Mouse (Mus musculus) forebrain, embryonic 10.5 days (tissue): ENCODE results near the gene Clpb. TPM values are rescaled to one million over a fixed set of nuclear protein-coding genes. Genes with fewer than 3 reads are reported as not detected.

Experiments
- DNase-seq: peaks from one replicate; pipeline ENCODE4 v3.0.0-alpha.2; 2017; ENCODE audit warnings: low spot score; ENCODE audit errors: extremely low spot score
- H3K27ac ChIP-seq: fragments of 300-500 bp; sonication (generic); 2 replicates; pipeline ENCODE4 v1.5.1; 2016; ENCODE audit warnings: mild to moderate bottlenecking
- H3K27me3 ChIP-seq: fragments of 300-500 bp; sonication (generic); 2 replicates; pipeline ENCODE4 v1.6.1; 2016; ENCODE audit warnings: mild to moderate bottlenecking; ENCODE audit not compliant: poor library complexity, severe bottlenecking
- H3K36me3 ChIP-seq: fragments of 300-500 bp; sonication (generic); replicated peaks from 2 replicates; pipeline ENCODE4 v1.6.1; 2016; ENCODE audit warnings: mild to moderate bottlenecking, moderate library complexity
- H3K4me1 ChIP-seq: fragments of 300-500 bp; sonication (generic); 2 replicates; pipeline ENCODE4 v1.6.1; 2016
- H3K4me3 ChIP-seq: fragments of 300-500 bp; sonication (generic); 2 replicates; pipeline ENCODE4 v1.5.1; 2016; ENCODE audit warnings: mild to moderate bottlenecking, moderate library complexity
- H3K9me3 ChIP-seq: fragments of 300-500 bp; sonication (generic); 2 replicates; pipeline ENCODE4 v1.6.1; 2016; ENCODE audit warnings: mild to moderate bottlenecking, moderate library complexity
- WGBS: fragments of 180-500 bp; shearing (Covaris S2); methylation state at CpG from one replicate; pipeline ENCODE4 v1.1.7; 2016; 5-methylcytosine and 5-hydroxymethylcytosine counted together
- polyA plus RNA-seq: library from polyadenylated mRNA; unstranded; fragments of >200 nt; fragmentation: Nextera tagmentation; extraction: Ambion mirVana; gene quantifications from 2 replicates; pipeline ENCODE4 v1.2.1, GENCODE M21; 2016

Clpb gene
- polyA plus RNA-seq, 1 experiment from 2014 or later, result 52.3 TPM

DNA sequence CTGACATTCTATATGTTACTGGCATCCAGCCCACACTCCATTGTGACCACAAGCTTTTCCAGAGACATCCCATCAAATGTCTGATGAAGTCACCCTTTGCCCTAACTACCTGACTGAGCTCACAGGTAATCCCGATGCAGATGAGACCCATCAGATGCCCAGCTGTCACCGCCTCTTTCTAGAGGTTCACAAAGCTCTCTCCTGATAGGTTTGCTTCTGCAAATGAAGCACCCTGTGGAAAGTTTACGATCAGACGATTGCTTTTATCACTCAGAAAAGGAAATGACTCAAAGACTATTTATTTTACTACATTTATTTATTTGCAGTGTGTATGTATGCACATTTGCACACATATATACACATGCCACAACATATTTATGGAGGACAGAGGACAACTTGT lies 80.1 kb downstream of the Clpb start:
- no peaks in the 10 kb centered on the region for H3K9me3 ChIP-seq
- no peak overlapping the region for H3K4me3 ChIP-seq
- H3K36me3 ChIP-seq, result 0 out of 2 replicates have a peak, but pooled peaks cover 2% of the 10 kb centered on the region
- WGBS, result 95% methylated on average over 4 of the region's 4 CpGs
- no peak for DNase-seq
- H3K27ac ChIP-seq, result no peak overlapping the region
- peaks cover 20% of the 10 kb centered on the region for H3K4me1 ChIP-seq
- no peaks in the 10 kb centered on the region for H3K27me3 ChIP-seq

DNA sequence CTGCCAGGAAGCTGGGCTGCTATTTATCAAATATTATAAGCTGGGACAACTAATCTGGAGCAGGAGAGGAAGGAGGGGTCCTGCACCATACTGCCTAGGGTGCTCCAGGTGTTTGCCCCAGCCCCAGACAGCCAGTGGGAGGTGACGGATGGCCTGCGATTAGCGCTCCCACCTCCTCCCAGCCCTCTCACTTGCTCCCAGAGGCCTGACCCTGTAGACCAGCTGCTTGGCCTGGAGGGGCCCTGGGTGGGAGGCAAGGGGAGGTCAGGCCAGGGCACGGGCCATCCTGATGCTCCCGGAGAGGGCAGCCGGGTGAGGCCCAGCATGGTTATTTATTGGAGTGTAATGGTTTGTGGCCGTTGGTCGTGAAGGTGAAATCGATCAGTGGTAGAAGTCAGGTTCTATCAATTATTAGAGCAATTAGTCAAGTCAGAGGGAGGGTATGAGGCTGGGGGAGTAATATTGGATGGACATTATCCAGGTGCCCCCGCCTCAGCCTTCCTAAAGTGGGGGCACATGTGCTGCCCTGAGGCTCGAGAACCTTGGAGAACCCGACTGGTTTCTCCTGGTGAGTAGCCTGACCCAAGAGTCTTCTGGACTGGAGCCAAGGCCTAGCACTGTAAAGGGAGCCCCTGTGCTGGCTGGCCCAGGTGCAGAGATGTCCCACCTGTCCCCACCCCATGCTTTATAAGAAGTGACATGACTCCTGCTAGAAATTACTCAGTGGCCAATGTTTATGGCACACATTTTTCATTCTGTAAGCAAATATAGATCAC lies 83.3 kb downstream of the Clpb start:
- H3K4me1 ChIP-seq, result peaks cover 6% of the 10 kb centered on the region
- DNase-seq, result no peak
- no peak overlapping the region for H3K4me3 ChIP-seq
- H3K36me3 ChIP-seq, result 0 out of 2 replicates have a peak, but pooled peaks cover 2% of the 10 kb centered on the region
- H3K27ac ChIP-seq, result 0 out of 2 replicates have a peak overlapping the region, but pooled peaks have one; percentile 33
- H3K27me3 ChIP-seq, result no peaks in the 10 kb centered on the region
- 82% methylated on average over 12 of the region's 12 CpGs for WGBS
- H3K9me3 ChIP-seq, result no peaks in the 10 kb centered on the region

DNA sequence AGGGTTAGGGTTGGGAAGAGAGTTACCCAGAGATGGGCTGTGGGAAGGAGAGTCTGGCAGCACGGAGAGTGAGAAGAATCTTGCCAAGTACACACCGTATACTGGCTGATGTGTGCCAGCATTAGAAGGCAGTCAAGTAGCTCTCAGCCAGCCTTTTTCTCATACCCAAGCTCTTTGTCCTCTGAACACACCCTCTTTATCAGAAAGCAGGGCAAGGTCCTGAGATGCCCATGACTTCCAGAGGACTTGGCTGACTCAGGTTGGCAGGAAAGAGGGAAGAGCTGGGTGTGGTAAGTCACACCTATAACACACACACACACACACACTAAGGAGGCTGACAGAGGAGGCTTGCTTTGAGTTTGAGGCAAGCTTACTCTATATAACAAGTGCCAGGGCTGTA lies 86.8 kb downstream of the Clpb start:
- Histone ChIP-seq H3K4me1 (peaks cover 6% of the 10 kb centered on the region), H3K36me3 (peaks cover 15% of the 10 kb centered on the region; the same call in 1 of the 2 replicates), H3K27me3 (no peaks in the 10 kb centered on the region), H3K4me3 (no peak overlapping the region), H3K27ac (no peak overlapping the region), H3K9me3 (no peaks in the 10 kb centered on the region)
- DNase-seq, result no peak
- 84% methylated on average over 2 of the region's 2 CpGs for WGBS

DNA sequence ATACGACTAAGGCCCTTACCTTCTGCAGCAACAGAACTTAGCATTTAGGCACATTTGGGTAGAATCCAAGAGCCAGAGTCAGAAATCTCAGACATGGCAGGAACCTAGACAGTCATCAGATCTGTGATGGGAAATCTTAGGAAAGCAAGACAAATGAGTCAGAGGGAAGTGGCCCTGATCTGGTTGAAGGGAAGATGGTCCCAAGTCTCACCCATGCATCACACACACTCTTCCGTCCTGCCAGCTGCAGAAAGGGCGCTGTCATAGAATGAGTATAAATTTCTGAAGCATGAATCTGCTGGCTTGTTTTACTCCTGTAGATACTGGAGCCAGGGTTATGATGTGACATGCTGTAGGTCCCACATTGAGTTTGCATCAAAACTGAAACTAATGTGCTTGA lies 88.9 kb downstream of the Clpb start:
- no peaks in the 10 kb centered on the region for H3K4me1 ChIP-seq
- no peak for DNase-seq
- WGBS, result 92% methylated on average over 3 of the region's 3 CpGs
- no peaks in the 10 kb centered on the region for H3K27me3 ChIP-seq
- H3K9me3 ChIP-seq, result no peaks in the 10 kb centered on the region
- H3K27ac ChIP-seq, result no peak overlapping the region
- peaks cover 13% of the 10 kb centered on the region; the same call in 1 of the 2 replicates for H3K36me3 ChIP-seq
- no peak overlapping the region for H3K4me3 ChIP-seq

DNA sequence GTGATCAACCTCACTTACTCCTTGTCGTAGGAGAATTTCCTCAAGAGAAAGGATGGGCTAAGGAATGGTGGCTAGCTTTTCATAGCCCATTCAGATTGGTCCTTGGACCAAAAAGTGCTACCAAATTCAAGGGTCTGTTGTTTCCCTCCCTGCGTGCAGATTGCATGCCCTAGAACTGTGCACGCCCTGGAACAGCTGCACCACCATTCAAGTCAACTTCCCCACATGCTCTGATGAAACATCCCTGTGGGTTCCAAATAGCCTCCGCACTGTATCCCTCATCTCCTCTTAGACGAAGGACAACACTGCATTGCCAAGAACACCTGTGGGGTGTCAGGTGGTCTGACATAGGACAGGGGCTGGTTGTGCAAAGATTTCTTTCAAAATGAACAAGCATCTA lies 90.1 kb downstream of the Clpb start:
- peaks cover 13% of the 10 kb centered on the region; the same call in 1 of the 2 replicates for H3K36me3 ChIP-seq
- no peak overlapping the region for H3K27ac ChIP-seq
- 96% methylated on average over 5 of the region's 5 CpGs for WGBS

DNA sequence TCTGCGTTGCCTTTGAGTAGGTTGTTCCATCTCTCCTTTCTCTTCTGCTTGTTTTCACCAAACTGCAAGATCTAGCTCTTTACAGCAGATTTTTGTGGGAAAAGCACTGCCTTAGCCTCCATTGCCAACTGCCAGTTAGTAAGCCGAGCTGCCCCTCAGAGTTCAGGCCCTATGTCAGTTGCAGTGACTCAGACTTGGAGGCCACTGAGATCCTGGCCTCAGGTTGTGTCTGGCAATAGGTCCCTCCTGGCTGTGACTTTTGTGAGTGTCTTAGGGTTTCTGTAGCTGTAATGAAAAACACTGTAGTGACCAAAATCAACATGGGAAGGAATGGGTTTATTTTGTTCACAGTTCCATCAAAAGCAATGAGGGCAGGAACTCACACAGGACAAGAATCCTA lies 91.0 kb downstream of the Clpb start:
- H3K4me3 ChIP-seq, result no peak overlapping the region
- DNase-seq, result no peak
- H3K27me3 ChIP-seq, result no peaks in the 10 kb centered on the region
- H3K27ac ChIP-seq, result no peak overlapping the region
- H3K36me3 ChIP-seq, result peaks cover 14% of the 10 kb centered on the region; the same call in 1 of the 2 replicates
- no peaks in the 10 kb centered on the region for H3K9me3 ChIP-seq
- no peaks in the 10 kb centered on the region for H3K4me1 ChIP-seq
- WGBS, result 90% methylated on average over 2 of the region's 2 CpGs

More for the DNA sequence above, 90.1 kb downstream of the Clpb start:
- H3K9me3 ChIP-seq, result no peaks in the 10 kb centered on the region
- no peaks in the 10 kb centered on the region for H3K27me3 ChIP-seq
- no peak for DNase-seq
- H3K4me1 ChIP-seq, result no peaks in the 10 kb centered on the region
- H3K4me3 ChIP-seq, result no peak overlapping the region

DNA sequence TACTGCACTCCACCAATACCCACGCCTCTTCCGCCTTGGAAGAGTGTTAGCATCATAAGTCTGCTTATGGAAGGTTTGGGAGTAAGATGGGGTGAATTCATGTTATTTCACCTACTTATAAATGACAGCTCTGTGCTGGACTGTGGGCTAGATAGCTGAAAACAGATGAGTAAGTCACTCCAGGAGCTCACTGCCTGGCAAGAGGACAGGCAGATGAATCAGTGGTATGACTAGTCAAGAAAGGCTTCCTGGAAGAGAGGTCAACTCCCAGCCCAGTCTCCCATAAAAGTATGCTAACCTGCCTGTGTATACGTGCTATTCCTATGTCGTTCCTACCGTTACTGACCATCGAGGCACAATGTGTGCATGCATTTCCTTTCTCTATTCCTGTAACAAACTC lies 91.9 kb downstream of the Clpb start:
- DNase-seq, result no peak
- 98% methylated on average over 6 of the region's 6 CpGs for WGBS
- Histone ChIP-seq H3K4me3 (no peak overlapping the region), H3K27me3 (no peaks in the 10 kb centered on the region), H3K9me3 (no peaks in the 10 kb centered on the region), H3K36me3 (peaks cover 16% of the 10 kb centered on the region; the same call in 1 of the 2 replicates), H3K27ac (no peak overlapping the region), H3K4me1 (no peaks in the 10 kb centered on the region)

GRCm38 (mm10) chr7:101761899-101762780 lies 98.7 kb downstream of the Clpb start:
- WGBS, result 95% methylated on average over 11 of the region's 11 CpGs
- DNase-seq, result no peak
- Histone ChIP-seq H3K4me1 (no peaks in the 10 kb centered on the region), H3K27ac (no peak overlapping the region), H3K4me3 (no peak overlapping the region), H3K36me3 (peaks cover 23% of the 10 kb centered on the region), H3K9me3 (no peaks in the 10 kb centered on the region), H3K27me3 (no peaks in the 10 kb centered on the region)

GRCm38 (mm10) chr7:101767335-101767907 lies 104.0 kb downstream of the Clpb start:
- DNase-seq, result no peak
- Histone ChIP-seq H3K27ac (no peak overlapping the region), H3K4me3 (no peak overlapping the region), H3K36me3 (peaks cover 26% of the 10 kb centered on the region), H3K4me1 (peaks cover 27% of the 10 kb centered on the region), H3K9me3 (no peaks in the 10 kb centered on the region), H3K27me3 (no peaks in the 10 kb centered on the region)
- WGBS, result 90% methylated on average over 5 of the region's 5 CpGs

DNA sequence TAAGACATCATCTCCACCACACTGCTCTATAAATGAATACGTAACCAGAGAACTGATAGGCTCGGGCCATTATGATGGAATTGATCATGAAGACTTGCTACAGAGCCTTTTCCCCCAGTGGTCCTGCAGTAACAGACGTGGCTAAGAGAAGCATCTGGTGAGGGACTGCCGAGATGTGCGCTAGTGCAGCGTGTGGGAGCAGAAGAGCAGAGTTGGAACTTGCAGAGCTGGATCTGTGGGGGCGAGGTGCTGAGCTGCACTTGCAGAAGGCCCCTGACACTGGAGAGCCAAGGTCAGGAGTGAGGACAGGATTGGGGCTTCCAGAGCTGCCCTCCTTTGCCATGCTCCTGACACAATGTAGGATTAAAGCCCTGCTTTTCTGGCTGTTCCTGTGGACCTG lies 106.6 kb downstream of the Clpb start:
- Histone ChIP-seq H3K9me3 (no peaks in the 10 kb centered on the region), H3K4me3 (no peak overlapping the region), H3K4me1 (peaks cover 38% of the 10 kb centered on the region), H3K36me3 (peaks cover 23% of the 10 kb centered on the region), H3K27me3 (no peaks in the 10 kb centered on the region), H3K27ac (no peak overlapping the region)
- 88% methylated on average over 7 of the region's 7 CpGs for WGBS
- DNase-seq, result no peak

DNA sequence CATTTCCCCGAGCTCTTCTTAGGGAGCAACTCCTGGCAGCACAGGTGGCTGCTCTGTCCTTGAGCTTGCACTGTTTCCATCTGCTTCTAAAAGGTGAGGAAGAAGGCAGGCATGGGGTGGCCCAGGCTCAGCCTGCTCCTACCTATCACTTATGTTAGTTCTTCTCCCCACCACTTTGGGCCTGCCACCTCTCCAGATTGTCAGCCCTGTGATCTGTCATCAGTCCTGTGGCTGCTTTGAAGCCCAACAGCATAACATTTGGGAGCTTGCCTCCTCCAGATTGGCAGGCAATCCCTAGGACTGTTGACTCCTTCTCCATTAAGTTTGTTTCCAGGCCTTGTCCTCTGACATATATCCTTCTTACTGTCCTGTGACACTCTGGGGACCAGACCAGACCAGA lies 108.2 kb downstream of the Clpb start:
- peaks cover 38% of the 10 kb centered on the region for H3K4me1 ChIP-seq
- no peaks in the 10 kb centered on the region for H3K27me3 ChIP-seq
- DNase-seq, result no peak
- peak overlapping the region; percentile 35; the same call in 1 of the 2 replicates for H3K27ac ChIP-seq
- H3K4me3 ChIP-seq, result no peak overlapping the region
- no peaks in the 10 kb centered on the region for H3K9me3 ChIP-seq
- 76% methylated on average over 1 of the region's 1 CpGs for WGBS
- H3K36me3 ChIP-seq, result peaks cover 18% of the 10 kb centered on the region

DNA sequence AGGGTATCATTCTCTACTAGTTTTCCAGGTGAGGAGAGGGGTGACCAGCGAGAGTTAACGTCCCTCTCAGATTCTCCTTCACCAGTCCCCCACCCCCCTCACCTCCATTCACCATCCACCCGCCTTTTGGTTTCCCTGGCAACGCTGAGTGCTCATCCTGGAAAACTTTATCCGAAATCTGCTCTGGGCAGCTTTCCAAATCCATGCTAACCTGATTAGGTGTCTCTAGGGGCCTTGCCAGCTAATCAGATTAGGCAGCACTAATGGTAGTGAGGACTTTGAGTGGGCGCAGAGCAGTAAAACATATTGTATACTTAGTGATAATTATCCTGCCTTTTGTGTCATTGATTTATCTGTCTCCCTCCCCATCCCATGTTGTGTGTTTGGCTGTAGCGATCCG lies 109.3 kb downstream of the Clpb start:
- no peak for DNase-seq
- Histone ChIP-seq H3K4me1 (peaks cover 38% of the 10 kb centered on the region), H3K27ac (no peak overlapping the region), H3K9me3 (no peaks in the 10 kb centered on the region), H3K4me3 (no peak overlapping the region), H3K27me3 (no peaks in the 10 kb centered on the region), H3K36me3 (peaks cover 15% of the 10 kb centered on the region)
- 55% methylated on average over 8 of the region's 8 CpGs for WGBS
